Mouse (Mus musculus) small intestine, adult 2 months (tissue): Measurements from ENCODE around the gene Trpt1.

ENCODE experiments used
- CTCF ChIP-seq: fragments of 200-500 bp; IDR thresholded peaks from 2 replicates; pipeline ENCODE4 v1.5.1; 2012; ENCODE audit warnings: low read depth, mild to moderate bottlenecking, control low read depth, inconsistent platforms, low read length, moderate library complexity, mixed read lengths; ENCODE audit not compliant: insufficient replicate concordance, insufficient read length; ENCODE audit errors: extremely low read depth
- POLR2A ChIP-seq: fragments of 200-500 bp; IDR thresholded peaks from 2 replicates; pipeline ENCODE4 v1.6.1; 2012; ENCODE audit warnings: low read depth, mild to moderate bottlenecking, control low read depth, inconsistent platforms, low read length, moderate library complexity

GRCm38 (mm10) chr19:6947742-6948141 lies 48.2 kb upstream of the Trpt1 start:
- TF ChIP-seq CTCF (no peak), POLR2A (no peak)
